Mouse (Mus musculus): Measurements from ENCODE around the gene Sdad1. TPM values are rescaled to one million over a fixed set of nuclear protein-coding genes. Genes with fewer than 3 reads are reported as not detected.

The Sdad1 gene
- 5.4 TPM for polyA plus RNA-seq (2014; fragmentation: Illumina TruSeq; extraction: RNeasy Lipid Tissue Mini Kit (QIAGEN cat#74804); ENCODE audit: low read depth, low replicate concordance)

DNA sequence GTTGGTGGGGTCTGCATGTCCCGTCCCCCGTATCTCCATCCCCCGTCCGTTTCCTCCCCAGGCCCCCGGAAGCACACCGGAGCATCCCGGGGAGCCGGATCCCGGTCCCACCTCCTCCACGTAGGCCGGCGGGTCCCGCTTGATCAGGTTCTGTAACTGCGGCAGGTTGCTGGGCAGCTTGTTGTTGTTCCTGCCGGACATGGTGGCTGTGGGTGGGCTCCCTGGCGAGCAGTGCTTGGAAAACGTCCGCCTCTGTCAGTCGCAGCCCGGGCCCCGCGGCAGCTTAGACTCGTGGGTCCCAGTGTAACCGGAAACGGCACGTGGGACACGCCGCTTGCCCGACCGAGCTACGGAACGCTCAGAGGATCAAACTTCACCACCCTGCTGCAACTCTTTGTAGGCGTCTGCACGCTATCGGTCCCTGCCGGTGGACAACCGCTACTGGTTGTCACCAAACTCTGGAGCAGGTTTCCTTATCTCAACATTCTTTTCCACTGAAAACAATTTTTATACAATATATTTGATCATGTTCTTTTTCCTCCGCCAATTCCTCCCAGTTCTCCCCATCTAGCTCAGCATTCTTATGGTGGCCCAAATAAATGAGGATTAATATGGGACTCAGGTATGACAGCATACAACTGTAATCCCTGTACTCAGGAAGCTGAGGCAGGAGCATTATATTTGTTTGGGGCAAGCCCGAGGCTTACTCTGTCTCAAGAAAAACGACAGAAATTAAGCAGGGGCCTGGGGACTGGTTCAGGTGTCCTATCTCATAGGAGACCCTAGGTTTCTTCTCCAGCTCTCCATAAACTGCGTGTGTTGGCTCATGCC is at the start of gene Sdad1:
TSS of gene Sdad1 (minus strand) at position 799 of the 831 bp plus-strand sequence.

DNA sequence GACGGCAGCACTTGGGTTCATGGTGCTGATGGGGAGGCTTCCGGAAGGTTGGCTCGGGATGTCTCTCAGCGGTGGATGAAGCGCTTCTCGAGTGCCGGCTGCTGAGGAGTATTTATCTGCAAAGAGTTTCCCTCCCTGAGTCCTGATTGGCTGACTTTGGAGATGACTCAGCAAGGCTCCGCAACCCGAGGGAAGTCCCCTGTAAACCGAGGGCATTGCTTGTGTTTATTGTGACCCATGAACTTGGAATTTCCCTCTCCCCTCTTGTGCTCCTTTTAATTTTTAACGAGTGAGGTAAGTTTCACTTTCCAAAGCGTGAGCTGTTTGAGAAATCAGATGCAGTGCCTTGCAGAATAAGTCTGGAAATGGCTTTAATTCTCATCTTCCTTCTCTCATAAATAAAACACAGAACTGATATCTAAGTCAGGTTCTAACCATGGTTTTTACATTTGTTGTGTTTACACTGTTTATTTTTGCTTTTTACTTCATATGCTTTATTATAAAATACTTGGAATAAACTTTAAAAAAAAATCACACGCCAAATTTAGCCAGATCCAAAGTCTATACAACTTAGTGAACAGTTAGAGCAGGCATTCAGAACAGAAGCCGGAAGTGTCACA is 38.6 kb upstream of the Sdad1 start, which contains the start of gene Cxcl10:
TSS of gene Cxcl10 (minus strand) at position 96 of the 620 bp plus-strand sequence.

DNA sequence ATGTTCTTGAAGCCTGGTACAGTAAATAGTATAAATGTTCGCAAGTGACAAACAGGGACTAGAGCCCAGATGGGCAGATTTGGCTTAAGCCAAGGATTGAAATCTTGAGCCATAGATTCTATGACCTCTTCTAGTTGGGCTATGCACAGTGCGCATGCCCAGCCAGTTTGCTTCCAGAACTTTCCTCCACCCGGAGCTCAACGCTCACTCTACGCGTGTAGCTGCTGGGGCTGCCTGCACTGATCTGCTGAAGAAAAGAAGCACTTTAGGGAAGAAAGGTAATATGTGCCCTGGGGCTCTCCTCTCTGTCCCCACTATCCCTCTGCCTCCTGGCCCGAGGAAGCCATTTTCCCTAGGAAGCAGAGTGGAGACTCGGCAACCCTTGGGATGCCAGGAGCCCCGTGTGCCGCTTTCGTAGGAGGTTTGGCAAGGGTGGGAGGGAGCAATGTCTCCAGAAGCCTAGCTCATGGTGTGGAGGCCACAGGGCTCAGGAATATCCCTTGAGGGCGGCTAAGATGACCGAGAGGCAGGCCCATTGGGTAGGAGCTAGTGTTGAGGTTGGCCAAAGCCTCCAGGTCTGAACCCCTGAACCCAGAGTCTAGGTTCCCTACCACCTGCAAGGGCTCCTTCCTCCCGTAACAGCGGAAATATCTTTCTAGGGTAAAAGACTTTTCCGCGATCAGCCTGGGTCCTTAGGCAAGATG is 21.5 kb upstream of the Sdad1 start, which contains the start of gene Art3:
TSS of gene Art3 (plus strand) at position 193 of the 704 bp plus-strand sequence.

DNA sequence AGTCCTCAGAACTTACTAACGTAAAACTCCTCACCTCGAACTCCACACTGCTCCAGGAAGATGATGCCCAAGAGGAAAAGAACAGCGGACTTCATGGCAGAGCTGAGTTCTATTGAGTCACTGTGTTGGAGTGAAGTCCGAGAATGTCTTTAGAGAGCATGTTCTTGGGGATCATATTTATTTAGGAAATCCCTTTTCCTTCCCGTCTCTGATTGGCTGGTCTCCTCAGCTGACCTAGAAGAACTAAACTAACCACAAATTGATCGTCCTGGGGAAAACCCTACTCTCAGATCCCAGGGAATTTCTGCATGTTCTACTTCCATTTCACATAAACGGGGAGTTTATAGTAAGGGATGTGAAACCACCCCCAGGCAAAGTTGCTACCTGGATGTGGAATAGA is 17.6 kb upstream of the Sdad1 start, which contains the start of gene Cxcl9:
TSS of gene Cxcl9 (minus strand) at position 151 of the 400 bp plus-strand sequence.

DNA sequence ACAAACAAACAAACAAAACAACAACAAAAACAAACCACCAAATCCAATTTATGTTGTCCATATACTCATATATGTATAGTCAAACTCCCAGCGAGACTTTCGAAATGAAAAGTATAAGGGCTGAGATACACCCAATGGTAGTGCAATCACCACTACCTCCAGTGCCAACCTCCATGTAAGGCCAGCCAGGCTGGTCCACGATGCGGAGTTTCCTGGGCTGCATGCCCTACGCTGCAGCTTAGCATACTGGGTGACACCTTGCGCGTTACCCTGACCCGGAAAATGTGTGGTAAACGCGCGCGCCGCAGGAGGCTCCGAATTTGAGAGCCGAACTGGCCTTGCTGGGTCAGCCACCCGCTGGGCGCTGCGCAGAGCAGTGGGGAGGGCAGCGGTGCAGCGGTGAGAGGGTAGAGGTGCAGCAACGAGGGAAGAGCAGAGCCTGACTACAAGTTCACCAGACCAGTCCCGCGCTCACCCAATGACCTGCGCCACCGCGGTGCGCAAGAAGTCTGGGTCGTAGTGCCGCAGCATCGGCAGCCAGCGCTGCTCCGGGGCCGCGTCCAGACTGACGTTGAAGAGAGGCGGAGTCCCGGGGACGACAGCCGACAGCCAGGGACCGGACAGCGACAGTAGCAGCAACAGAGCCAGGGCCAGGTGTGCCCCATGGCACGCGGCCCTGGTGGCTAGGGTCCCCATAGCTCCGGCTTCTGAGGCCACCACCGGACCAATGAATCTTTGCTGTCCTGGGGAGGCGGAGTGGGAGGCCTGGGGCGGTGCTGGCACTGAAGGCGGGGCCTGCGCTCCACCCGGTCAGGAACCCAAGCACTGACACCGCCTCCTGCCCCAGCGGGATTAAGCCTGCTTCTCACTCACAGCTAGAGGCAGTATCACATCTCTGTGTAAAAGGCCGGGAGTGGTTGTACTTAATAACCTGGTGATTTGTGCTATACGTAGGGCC is 32.6 kb downstream of the Sdad1 start, which contains the start of gene Naaa:
TSS of gene Naaa (minus strand) at position 734 of the 958 bp plus-strand sequence.

DNA sequence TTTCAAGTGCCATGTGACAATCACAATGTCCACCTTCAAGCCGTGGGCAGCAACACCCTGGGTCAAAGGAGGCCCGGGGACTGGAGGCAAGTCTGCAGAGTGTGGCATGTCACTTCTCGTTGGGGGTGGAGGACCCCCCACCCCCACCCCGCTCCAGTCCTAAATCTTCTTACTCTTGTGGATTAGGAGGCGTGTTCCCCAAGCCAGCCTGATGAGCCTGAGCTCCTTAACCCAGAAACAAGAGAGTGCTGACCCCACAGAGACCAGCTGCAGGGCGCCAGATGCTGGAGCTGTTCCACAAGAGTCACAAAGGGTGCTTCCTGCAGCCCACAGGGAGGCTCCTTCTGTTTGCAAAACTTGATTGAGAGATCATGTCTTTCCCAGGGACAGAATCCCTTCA is 54.1 kb downstream of the Sdad1 start, which contains the start of gene Ppef2:
TSS of gene Ppef2 (minus strand) at position 61 of the 400 bp plus-strand sequence.

Other genes starting within 250 kb of the Sdad1 start
- gene G3bp2, start 226.8 kb downstream of the Sdad1 start, polyA plus RNA-seq (2014; fragmentation: Illumina TruSeq; extraction: RNeasy Lipid Tissue Mini Kit (QIAGEN cat#74804); ENCODE audit: low read depth, low replicate concordance) = 97.6 TPM
- 109 TPM for gene Uso1, start 172.5 kb downstream of the Sdad1 start, polyA plus RNA-seq (2014; fragmentation: Illumina TruSeq; extraction: RNeasy Lipid Tissue Mini Kit (QIAGEN cat#74804); ENCODE audit: low read depth, low replicate concordance)
- not detected for gene U90926, start 95.1 kb downstream of the Sdad1 start, polyA plus RNA-seq (2014; fragmentation: Illumina TruSeq; extraction: RNeasy Lipid Tissue Mini Kit (QIAGEN cat#74804); ENCODE audit: low read depth, low replicate concordance)
- not detected for gene Ppef2, start 54.2 kb downstream of the Sdad1 start, polyA plus RNA-seq (2014; fragmentation: Illumina TruSeq; extraction: RNeasy Lipid Tissue Mini Kit (QIAGEN cat#74804); ENCODE audit: low read depth, low replicate concordance)
- 2.5 TPM for gene Naaa, start 32.3 kb downstream of the Sdad1 start, polyA plus RNA-seq (2014; fragmentation: Illumina TruSeq; extraction: RNeasy Lipid Tissue Mini Kit (QIAGEN cat#74804); ENCODE audit: low read depth, low replicate concordance)
- 14.1 TPM for gene Cxcl9, start 17.6 kb upstream of the Sdad1 start, polyA plus RNA-seq (2014; fragmentation: Illumina TruSeq; extraction: RNeasy Lipid Tissue Mini Kit (QIAGEN cat#74804); ENCODE audit: low read depth, low replicate concordance)
- gene Art3, start 21.3 kb upstream of the Sdad1 start, polyA plus RNA-seq (2014; fragmentation: Illumina TruSeq; extraction: RNeasy Lipid Tissue Mini Kit (QIAGEN cat#74804); ENCODE audit: low read depth, low replicate concordance) = 6.1 TPM
- gene Cxcl10, start 38.4 kb upstream of the Sdad1 start, polyA plus RNA-seq (2014; fragmentation: Illumina TruSeq; extraction: RNeasy Lipid Tissue Mini Kit (QIAGEN cat#74804); ENCODE audit: low read depth, low replicate concordance) = 4.5 TPM
- 32.3 TPM for gene Nup54, start 124.7 kb upstream of the Sdad1 start, polyA plus RNA-seq (2014; fragmentation: Illumina TruSeq; extraction: RNeasy Lipid Tissue Mini Kit (QIAGEN cat#74804); ENCODE audit: low read depth, low replicate concordance)
- gene Scarb2, start 196.4 kb upstream of the Sdad1 start, polyA plus RNA-seq (2014; fragmentation: Illumina TruSeq; extraction: RNeasy Lipid Tissue Mini Kit (QIAGEN cat#74804); ENCODE audit: low read depth, low replicate concordance) = 98.6 TPM
- gene Fam47e, start 244.6 kb upstream of the Sdad1 start, polyA plus RNA-seq (2014; fragmentation: Illumina TruSeq; extraction: RNeasy Lipid Tissue Mini Kit (QIAGEN cat#74804); ENCODE audit: low read depth, low replicate concordance) = 15.7 TPM